Mouse (Mus musculus) cerebellum, adult 11-12 months (tissue): Measurements from ENCODE around the gene Dmrt1.

Experiments
- DNase-seq: peaks from one replicate; pipeline ENCODE4 v3.0.0; 2022

The Dmrt1 gene

GRCm38 (mm10) chr19:25635119-25635518 is 129.7 kb downstream of the Dmrt1 start:
- DNase-seq, result no peak

DNA sequence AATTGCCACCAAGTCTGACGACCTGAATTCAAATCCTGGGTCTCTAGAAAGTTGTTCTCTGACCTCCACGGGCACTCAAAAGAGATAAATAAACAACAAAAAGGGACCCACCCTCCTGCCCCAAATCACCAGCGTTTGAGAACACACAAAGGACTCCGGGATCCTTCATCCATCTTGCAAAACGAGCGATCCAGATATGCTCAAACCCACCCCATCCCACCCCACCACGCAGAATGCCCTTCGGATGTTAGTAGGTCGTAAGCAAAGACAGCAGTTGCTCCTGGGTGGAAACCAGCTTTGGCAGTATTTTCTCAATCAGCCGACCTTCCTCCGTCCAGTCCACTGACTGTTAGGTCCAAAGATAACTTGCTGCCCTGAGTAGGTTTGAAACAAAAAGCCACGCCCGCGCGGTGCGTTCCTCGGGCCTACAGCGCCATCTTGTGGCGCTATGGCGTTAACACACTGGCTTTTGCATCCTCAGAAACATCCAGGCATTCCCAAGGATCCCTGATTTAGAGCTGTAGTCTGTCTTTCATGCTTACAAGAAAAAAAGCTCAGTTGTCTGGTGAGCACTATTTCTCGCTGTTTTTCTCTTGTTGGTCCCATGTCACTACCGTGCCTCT is 130.3 kb downstream of the Dmrt1 start:
- peak; percentile 4 for DNase-seq

DNA sequence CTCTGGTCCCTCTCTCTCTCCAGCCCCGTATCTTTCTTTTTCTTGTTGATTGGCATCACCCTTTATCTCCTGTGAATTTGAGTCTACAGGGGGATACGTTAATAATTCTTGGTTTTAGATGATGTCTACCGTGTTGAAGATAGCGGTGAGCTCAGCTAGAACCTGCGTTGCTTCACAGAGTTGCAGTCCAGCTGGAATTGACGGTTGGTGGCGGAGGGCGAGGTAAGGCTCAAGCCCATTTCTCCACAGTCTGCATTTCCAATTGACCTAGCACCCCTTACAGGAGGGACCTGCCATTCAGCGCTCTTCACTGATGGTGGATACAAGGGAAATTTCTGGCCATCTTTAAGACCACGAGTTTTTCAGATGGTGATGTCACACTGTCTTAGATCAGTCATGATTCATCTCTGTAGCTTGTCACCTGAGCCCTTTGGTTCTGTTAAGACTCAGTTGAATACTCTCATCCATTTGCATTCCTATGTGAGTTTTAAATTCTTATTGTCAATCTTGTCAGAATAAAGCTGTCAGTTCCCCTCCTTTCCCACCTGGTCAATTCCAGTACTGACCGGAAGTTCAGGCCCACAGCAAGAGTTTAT is 133.4 kb downstream of the Dmrt1 start:
- no peak for DNase-seq

DNA sequence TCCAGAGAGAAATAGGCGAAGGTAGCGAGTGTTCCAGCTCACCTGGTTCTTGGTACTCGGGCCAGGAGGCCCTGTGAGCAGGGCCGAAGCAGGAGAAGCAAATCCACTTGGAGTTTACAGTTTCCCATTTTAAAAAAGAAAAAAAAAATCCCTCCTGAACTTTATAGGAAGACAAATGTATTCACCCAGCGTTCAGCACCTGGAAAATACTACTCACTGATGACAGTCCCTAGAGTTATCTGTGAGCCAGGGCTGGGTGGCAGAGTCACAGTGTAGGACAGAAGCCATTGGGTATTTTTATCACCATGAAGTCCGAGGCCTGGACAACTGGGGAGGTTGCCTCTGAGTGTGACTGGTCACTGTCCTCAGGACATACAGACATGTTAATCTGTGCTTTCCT is 136.4 kb downstream of the Dmrt1 start:
- no peak for DNase-seq

DNA sequence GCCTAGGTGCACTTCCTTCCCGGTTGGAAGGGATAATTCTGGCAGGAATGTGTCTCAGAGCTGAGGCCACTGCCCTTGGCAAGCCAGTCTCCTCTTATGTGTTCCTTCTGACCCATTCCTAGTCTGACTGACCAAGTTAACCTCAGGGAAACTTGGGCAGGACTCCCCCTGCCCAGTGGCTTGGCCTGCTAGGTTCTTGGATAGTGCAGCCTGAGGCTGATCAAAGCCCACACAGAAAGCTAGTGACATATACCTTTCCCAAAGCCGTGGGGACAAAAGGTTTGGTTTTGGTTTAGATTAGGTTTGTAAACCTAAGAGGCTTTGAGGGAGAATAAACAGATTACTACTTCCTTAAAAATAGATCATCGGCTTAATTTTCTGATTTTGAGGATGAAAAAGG is 141.7 kb downstream of the Dmrt1 start:
- DNase-seq, result no peak

DNA sequence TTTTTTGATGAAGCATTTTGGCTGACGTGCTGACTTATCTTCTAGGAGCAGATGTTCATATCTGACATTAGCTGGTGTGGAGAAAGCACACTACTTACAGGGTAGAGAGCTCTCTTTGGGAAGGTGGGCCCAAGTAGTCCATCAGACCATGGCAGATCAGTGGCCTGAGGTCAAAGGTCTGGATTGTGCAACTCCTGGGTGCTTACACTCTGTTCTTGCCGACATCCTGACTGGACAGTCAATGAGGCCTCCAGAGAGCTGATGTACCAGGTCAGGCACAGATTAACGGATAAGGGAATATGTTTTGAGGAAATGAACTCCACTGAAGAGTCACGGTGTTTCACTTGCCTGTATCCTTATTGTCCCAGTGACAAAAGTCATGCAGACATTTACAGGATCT is 143.3 kb downstream of the Dmrt1 start:
- no peak for DNase-seq

DNA sequence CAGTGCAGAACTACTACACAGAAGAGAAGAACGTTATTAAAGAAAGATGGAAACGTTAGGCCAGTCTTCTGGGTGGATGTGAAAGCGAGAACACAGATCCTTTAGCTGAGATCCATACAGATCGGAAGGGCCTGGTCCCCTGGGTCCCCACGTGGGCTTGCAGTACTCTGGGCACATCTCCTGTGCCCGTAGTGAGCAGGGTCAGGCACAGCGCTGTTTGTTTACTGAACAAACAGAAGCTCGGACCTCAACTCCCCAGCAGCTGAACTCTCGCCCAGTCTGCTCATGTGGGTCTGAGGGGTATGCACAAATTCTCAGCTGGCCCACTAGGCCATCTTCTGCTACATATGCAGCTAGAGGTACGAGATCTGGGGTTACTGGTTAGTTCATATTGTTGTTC is 145.1 kb downstream of the Dmrt1 start:
- DNase-seq, result no peak

DNA sequence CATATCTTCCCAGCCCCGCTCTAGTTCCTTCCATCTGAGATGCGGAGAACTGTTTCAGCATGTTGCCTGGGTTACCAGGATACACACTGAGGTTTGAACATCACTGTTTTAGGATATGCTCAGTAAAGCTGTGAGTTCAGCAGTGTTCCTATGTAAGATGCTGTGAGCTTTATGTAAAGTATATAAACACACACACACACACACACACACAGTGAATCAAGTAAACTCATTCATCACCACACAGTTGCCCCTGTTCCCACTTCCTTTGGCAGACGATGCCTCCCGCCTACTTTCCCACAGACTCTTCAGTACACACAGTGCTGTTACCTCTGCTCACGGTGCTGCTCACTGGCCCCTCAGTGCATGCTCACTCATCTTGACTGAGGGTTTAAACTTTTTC is 147.1 kb downstream of the Dmrt1 start:
- DNase-seq, result no peak
